14 mouse cellular contexts compared by ENCODE assay signal in genomic region chr3:109923788-109924187, GRCm38 (mm10).
"Had no signal": no experiment of that assay in that cellular context is flagged by ENCODE, and none has a peak within 500 bp of the region (broad histone marks: within the 10 kb centered on the region; RNA-seq: fewer than 3 reads in every experiment).

No protein-coding gene starts in this region.

- ATAC-seq: midbrain, embryonic 13.5 days had no signal

- H3K27me3 ChIP-seq: liver, embryonic 15.5 days; midbrain, embryonic 13.5 days; neural tube, embryonic 15.5 days had no signal

- H3K27ac ChIP-seq: left cerebral cortex, adult 2 months; limb, embryonic 10.5 days; liver, embryonic 15.5 days; midbrain, embryonic 13.5 days; neural tube, embryonic 15.5 days had no signal

- H3K4me1 ChIP-seq: liver, embryonic 15.5 days; midbrain, embryonic 13.5 days had no signal

- DNase-seq: kidney, postnatal 25 days; lung, embryonic 14.5 days; lung, postnatal 14 days; right cerebral cortex, adult 18-20 months; right cerebral cortex, postnatal 25 days; spleen, adult 18-20 months; thymus, adult 18-20 months; thymus, postnatal 14 days had no signal

- H3K4me3 ChIP-seq: left cerebral cortex, adult 2 months; limb, embryonic 10.5 days; liver, embryonic 15.5 days; midbrain, embryonic 13.5 days; myocyte; neural tube, embryonic 15.5 days had no signal
